Mouse (Mus musculus) left cerebral cortex, adult 2 months (tissue): ENCODE data around the gene Pdx1. TPM values are rescaled to one million over a fixed set of nuclear protein-coding genes. Genes with fewer than 3 reads are reported as not detected.

Source experiments
- DNase-seq, 2 experiments: peaks; one replicate each; pipeline ENCODE4 v3.0.0; 2021 to 2022; ENCODE audit warnings: low spot score in 2 of 2, mixed read lengths in 1 of 2; ENCODE audit errors: extremely low spot score in 1 of 2
- H3K27ac ChIP-seq: fragments of 200-600 bp; 2 replicates; pipeline ENCODE4 v1.8.1; 2022
- H3K4me3 ChIP-seq: fragments of 200-600 bp; 2 replicates; pipeline ENCODE4 v1.8.1; 2022
- CTCF ChIP-seq: fragments of 200-600 bp; IDR thresholded peaks from 2 replicates; pipeline ENCODE4 v1.8.1; 2022; ENCODE audit warnings: antibody characterized with exemption, mild to moderate bottlenecking, moderate library complexity
- intact Hi-C: fragments of 180-260 bp; cut with DNase I; formaldehyde crosslinking; loops from one replicate; pipeline ENCODE4 v1.15.1; 2025
- total RNA-seq, 2 experiments: library from RNA; stranded (reverse); gene quantifications; 2 replicates each; pipeline ENCODE4 v1.2.3; 2021

Pdx1 gene
- total RNA-seq, 2 experiments from 2014 or later, result not detected

DNA sequence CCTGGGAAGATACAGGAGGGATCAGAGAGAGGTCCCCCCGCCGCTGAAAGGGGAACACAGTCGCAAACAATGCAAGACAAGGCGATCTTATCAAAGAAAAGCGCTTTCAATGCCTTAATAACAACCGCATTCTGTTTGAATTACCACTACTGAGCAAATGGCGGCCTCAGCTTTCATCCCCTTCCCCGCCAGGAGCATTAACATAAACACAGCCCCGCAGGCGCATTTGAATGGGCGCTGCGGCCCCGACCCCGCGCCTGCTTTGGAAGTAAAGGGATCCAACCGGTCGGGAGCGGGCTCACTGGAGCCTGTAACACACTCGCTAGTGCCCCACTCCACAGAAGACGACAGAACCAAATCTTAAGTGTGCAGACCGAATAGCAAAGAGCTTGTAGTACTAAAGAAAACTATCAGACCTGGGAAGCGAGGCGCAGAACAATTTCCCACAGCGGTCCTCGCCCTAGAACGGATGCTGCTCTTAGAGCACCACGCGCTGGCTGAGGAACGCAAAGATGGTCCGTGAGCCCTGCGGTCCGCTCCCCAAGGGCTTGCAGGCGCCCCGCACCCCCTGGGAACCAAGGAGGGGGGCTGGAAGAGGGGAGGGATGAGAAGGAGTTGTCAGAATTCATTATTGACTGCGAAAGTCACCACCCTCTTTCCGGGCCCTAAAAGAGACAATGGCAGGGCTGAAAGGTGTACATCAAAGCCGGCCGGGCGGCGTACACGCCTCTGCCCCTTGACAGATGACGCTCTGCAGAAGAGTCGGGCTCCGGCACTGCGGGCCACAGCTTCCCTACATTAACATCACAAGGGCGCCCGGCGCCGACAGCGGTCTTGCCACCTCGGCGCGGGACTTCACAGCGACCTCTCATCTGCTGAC lies 34.8 kb downstream of the Pdx1 start:
- Histone ChIP-seq H3K27ac (no peak overlapping the region), H3K4me3 (no peak overlapping the region)
- TF ChIP-seq CTCF, result no peak
- no peak for DNase-seq
- intact Hi-C loops, result loop anchor here (5.0 to 10.0 kb wide), 2 partner anchors 117 to 420 kb away; partner anchors contain the start of genes Flt1 and Gsx1

DNA sequence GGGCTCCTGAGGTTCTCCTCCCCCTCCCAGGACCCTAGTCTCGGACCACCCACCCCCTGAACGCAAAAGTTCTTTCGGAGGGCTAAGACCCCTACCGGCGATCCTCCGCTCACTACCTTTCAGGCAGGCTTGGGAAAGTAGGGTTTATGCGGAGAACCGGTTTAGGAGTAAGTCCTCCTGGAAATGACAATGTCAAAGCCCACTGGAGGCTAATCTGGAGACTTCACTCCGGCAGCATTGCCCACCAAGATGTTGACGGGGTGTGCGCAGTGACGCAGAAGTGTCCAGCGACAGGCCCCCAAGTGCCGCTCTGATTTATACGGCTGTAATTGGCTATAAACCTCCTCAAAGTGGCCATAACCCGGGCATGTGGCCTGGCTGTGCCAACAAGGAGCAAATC lies 35.4 kb downstream of the Pdx1 start:
- no peak for TF ChIP-seq CTCF
- intact Hi-C loops, result loop anchor here (10.0 kb wide), 1 partner anchor 420 kb away; the partner anchor contains the start of gene Flt1
- Histone ChIP-seq H3K27ac (no peak overlapping the region), H3K4me3 (no peak overlapping the region)
- DNase-seq, result no peak

DNA sequence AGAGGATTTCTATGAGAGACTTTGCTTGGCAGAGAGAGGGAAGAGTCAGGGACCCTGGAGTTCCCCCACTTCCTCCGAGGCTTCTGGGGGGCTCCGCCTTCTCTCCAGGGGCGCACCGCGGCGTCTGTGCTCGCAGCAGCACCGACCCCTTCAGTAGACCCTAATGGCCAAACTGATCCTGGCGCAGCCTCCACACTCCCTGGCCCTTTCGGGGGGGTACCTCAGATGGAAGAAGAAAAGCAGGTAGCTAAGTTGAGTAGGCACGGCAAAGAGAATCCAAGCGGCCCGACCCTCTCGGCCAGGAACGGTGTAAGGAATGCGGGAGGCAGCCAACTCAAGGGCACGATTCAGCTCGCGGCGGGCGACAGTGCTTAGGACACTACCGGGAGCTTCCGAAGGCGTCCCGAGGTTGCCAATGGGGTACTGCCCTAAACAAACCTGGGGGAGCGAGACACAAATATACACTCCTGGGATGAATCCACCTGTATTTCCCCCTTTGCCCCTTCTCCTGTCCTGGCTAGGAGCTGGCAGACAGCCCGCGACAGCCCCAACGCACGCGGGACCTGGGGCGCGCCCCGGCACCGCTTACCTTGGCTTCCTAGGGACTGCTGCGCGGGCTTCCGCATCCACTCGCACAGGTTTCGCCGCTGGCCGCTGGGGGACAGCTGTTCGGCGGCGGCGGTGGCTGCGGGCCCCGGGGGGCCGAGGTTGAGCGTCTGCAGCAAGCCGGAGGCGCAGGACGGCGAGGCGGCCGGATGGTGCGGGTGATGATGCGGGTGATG lies 36.3 kb downstream of the Pdx1 start:
- Histone ChIP-seq H3K4me3 (no peak overlapping the region), H3K27ac (no peak overlapping the region)
- no peak for DNase-seq
- TF ChIP-seq CTCF, result no peak
- intact Hi-C loops, result loop anchor here (10.0 kb wide), 1 partner anchor 419 kb away; the partner anchor contains the start of gene Flt1

DNA sequence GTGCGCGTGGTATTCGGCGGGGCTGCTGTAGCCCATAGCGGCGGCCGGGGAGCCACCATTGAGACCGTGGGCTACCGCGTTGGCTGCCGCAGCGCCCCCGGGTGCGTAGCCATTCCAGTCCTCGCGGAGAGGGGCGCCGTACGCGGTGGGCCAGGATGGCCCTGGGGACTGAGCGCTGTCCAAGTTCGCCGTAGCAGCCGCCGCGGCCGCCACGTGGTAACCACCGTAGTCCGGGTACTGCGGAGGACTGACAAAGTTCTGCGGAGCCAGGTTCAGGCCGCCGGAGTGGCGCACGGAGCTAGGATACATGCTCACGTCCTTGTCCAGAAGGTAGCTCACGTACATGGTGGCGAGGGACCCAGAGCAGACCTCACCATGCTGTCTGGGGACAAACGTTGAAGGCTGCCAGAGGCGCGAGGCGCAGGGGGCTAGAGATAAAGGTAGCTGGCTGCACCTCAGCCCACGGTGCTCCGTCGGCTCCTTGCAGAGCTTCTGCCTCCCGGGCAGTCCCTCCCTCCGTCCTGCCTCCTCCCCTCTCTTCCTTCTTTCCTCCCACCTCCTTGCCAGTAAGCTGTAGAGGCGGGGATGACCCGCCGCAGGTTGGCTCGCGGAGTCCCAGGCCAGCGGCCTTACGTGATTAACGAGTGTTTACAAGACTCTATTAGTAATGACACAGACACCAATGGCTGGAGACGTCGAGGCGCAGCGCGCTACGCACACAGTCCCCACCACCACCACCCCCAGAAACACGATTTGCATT lies 37.1 kb downstream of the Pdx1 start, which contains the start of gene Cdx2:
TSS of gene Cdx2 (minus strand) at position 633 of the 760 bp plus-strand sequence.
- Histone ChIP-seq H3K27ac (no peak within 1 kb of the TSS), H3K4me3 (no peak within 1 kb of the TSS)
- intact Hi-C loops, result loop anchor here (10.0 kb wide), 1 partner anchor 418 kb away; the partner anchor contains the start of gene Flt1
- no peak for TF ChIP-seq CTCF
- no peak for DNase-seq

DNA sequence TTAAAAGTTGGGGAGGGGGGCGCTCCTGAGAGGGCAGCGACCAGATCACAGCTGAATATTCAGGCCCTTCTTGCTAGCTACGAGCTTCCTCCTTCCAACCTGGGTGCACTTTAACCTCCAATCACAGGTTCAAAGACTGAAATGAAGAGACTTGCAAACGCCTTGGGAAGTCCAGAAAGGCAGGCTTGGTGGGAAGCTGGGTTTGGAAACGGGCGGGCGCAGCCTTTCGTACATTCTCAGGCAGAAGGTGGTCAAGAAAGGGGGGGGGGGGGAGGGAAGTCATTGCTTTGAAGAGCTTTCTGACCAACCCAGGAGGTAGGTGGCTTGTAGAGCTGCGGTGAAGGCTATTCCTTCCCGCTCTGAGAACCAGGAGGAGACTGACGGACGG lies 37.6 kb downstream of the Pdx1 start:
- intact Hi-C loops, result loop anchor here (10.0 kb wide), 1 partner anchor 417 kb away; the partner anchor contains the start of gene Flt1
- TF ChIP-seq CTCF, result no peak
- Histone ChIP-seq H3K4me3 (no peak overlapping the region), H3K27ac (no peak overlapping the region)
- no peak for DNase-seq

DNA sequence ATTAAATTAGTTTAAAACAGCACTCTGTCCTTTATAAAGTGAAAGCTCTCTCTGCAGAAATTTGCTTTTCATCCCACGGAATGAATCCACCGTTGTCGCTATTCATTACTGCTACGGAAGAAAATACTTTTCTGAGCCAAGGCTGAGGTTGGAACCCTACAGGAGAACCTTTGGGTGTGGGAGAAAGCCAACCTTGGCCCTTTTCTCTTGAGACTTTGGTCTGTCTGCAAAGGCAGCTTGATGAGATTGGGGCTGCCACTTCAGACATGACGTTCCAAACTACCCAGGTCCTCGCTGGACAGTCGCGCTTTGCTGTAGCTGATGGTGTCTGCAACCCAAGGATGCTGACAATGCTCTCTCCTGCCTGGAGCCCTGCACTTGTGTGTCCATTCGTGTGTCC lies 38.7 kb downstream of the Pdx1 start:
- Histone ChIP-seq H3K4me3 (no peak overlapping the region), H3K27ac (no peak overlapping the region)
- no peak for TF ChIP-seq CTCF
- DNase-seq, result no peak
- intact Hi-C loops, result loop anchor here (10.0 kb wide), 1 partner anchor 416 kb away; the partner anchor contains the start of gene Flt1

DNA sequence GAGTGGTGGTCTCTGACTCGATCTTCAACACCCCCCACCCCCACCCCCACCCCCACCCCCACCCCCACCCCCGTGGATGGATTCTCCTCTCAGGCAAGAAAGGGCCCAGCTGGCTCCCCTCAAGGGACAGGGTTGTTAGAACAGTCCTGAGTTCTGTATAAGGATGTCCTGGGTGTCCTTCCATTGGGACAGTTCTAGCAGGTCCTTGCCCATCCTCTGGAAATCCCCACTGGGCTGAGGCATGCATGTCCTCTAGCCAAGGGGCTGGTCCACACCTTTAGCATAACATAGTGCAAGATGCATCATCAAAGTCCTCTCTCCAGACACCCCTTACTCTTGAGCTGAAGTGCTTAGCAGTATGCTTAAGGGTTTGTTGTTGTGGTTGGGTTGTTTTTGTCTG lies 40.0 kb downstream of the Pdx1 start:
- H3K4me3 ChIP-seq, result no peak overlapping the region
- TF ChIP-seq CTCF, result no peak
- DNase-seq, result no peak
- intact Hi-C loops, result loop anchor here (10.0 kb wide), 1 partner anchor 415 kb away; the partner anchor contains the start of gene Flt1
- no peak overlapping the region for H3K27ac ChIP-seq

DNA sequence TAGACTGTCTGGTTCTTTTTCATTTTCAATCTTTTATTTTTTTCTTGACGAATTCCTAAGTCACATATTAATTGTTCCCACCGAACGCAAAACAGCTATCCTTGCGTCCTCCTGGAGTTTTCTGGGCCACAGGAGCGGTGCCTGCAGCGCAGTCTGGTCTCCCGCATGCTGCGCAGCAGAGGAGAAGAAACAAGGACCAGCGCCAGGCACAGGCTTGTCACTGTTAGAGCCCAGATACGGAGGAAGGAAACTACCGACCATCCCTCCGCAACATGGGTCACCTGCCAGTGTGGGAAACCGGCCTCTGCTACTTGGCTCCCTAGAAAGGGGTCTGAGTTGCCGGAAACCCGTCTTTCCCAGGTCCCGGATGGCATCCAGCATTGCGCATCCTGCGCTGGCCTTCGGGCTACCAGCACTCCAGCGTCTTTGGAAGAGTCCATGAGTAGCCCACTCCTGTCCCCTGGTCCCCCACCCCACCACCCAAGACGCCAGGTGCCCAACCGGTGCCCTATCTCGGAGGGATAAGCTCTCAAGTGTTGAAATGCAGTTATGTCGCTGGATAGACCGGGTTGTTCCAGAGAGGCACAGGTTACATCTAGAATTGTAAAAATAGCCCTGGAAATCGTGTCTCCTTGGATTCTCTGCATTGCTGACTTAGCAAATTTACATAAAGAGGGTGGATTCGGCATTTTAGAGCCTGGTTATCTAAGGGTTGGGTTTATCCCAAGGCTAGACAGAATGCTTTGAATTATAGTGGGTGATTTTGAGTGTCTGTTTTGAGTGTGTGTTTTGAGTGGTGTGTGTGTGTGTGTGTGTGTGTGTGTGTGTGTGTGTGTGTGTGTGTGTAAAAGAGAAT lies 43.3 kb downstream of the Pdx1 start:
- no peak for DNase-seq
- Histone ChIP-seq H3K27ac (no peak overlapping the region), H3K4me3 (no peak overlapping the region)
- no peak for TF ChIP-seq CTCF
- intact Hi-C loops, result no loop called here

DNA sequence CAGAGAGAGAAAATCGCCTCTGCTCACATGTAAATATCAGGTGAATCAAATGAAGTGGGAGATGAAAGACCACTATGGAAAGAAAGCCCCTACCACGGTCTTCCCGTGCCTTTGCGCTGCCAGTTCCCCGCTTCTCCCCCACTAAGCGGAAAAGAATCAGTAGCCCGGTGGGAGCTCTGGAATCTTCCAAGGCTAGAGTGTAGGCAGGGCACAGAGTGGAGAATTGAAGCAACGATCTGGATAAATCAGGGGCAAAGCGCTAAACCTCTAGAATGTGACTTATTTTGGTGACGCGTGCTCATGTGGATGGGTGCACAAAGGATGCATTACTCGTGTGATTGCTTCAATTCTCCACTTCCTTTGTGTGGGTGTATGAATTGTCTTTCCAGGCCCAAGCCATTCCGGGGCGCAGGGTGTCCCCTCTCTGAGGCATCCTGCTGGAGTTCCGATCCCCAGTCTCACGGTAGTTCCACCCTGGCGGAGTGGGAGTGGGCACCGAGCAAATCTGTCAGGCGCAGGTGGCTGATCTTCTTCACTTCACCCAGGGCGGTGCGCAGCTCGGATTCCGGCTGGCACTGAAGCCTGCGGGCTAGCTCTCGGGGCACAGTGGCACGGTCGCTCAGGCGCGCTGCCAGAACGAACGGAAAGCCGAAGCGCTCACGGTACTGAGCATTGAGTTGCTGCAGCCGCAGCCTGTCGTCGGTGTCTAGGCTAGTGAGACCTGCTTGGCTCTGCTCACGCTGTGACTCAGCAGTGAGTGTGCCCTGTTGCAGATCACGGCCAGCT lies 45.1 kb downstream of the Pdx1 start:
- intact Hi-C loops, result no loop called here
- TF ChIP-seq CTCF, result no peak
- Histone ChIP-seq H3K4me3 (no peak overlapping the region), H3K27ac (no peak overlapping the region)
- DNase-seq, result no peak

DNA sequence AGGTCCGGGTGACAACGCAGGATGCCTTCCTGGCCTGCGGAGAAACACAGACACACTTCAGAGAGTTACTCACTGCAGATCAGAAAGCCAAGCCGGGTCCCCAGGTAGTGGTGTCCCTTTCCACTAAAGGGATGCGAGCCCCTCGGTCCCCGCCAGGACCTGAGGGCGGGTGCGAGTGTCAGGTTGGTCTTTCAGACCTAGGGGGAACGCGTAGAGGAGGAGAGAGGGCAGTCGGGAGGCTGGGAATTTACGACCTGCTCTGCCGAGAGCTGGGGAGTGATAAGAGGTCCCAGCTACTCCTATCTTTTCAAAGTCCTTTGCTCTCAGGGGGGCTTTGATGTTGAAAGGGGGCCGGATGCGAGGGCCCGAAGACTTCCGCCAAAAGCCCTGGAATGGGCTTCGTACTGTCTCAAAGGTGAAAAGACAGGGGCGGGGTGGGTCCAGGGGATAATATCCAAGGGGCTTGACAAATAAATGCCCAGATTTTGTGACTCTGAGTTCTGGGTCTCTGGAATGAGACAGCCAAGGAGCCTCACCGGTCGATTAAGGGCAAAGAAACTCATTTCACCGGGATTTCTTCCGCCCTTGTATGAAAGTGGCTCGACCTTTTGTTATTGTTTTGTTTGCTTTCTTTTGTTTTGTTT lies 45.8 kb downstream of the Pdx1 start:
- DNase-seq, result no peak
- no peak for TF ChIP-seq CTCF
- intact Hi-C loops, result no loop called here
- no peak overlapping the region for H3K27ac ChIP-seq
- H3K4me3 ChIP-seq, result no peak overlapping the region
